Mouse (Mus musculus) c-Kit-negative CD71-positive TER-119-positive erythroid progenitor cells, embryonic 14.5 days (primary cell): ENCODE results near the gene Zdhhc13.

ENCODE experiments used
- DNase-seq: peaks from one replicate; pipeline ENCODE4 v3.0.0-alpha.2; 2013; ENCODE audit warnings: low read depth, low spot score

Gene Zdhhc13

GRCm38 (mm10) chr7:48784773-48785523 lies 3.9 kb upstream of the Zdhhc13 start:
- no peak for DNase-seq

GRCm38 (mm10) chr7:48788348-48788747 lies 455 bp upstream of the Zdhhc13 start:
- no peak for DNase-seq

GRCm38 (mm10) chr7:48790117-48790516 lies 1.3 kb downstream of the Zdhhc13 start:
- no peak for DNase-seq

- DNase-seq: no peak
These were observed 2.6 kb downstream of the Zdhhc13 start for GRCm38 (mm10) chr7:48791412-48791811.

DNA sequence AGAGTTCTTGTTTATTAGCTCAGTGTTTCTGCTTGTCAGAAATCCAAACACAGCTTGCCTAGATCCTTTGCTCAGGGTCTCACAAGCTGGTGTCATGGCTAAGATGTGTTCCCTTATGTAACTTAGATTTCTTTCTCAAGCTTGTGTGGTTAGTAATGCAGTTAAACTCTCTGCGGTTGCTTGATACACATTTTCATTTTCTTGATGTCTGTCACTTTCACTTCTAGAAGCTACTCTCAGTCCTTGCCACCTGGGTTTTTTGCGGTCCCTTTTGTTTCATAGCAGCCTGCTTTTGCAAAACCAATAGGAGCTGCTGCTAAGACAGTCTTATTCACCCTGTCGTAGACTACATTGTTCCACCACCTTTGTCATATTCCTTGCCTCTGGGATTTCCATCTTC lies 6.3 kb downstream of the Zdhhc13 start:
- DNase-seq: no peak

GRCm38 (mm10) chr7:48803381-48803780 lies 14.6 kb downstream of the Zdhhc13 start:
- no peak for DNase-seq

DNA sequence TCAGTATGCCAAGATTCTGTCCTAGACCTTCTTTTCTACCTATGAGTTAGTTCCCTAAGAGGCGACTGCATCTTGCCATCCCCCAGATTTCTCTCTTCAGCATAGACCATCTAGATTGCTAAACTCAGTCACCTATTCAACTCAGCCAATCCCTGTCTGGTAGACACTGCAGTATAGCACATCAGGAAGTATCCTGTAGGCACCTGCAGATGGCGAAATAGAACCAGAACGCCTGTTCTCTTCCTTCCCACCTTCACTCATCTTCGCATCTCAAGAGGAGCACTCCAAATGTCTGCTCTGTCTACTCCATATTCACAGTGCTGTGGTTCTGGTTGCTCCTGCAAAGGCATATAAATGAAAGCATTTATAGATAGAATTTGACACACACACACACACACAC lies 17.8 kb downstream of the Zdhhc13 start:
- no peak for DNase-seq

- no peak for DNase-seq
These were observed 21.8 kb downstream of the Zdhhc13 start for GRCm38 (mm10) chr7:48810652-48811051.

DNA sequence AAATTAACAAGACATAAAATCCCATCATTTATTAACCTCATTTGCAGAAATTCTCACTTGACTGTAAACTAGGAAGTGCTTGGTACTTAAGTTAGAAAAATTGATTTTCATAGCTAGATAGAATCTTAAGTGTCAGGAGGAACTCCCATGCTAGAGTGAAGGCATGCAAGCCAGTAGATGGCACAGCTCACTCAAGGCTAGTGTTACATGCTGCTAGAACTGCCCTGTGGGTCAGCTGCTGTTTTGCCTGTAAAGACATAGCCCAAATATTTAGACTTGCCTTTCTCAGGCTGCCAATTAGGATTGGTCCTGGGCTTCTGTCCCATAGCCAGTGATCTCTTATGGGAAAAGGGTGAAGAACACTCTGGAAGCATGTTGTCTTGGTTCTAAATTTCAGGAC lies 23.6 kb downstream of the Zdhhc13 start:
- DNase-seq: no peak

DNA sequence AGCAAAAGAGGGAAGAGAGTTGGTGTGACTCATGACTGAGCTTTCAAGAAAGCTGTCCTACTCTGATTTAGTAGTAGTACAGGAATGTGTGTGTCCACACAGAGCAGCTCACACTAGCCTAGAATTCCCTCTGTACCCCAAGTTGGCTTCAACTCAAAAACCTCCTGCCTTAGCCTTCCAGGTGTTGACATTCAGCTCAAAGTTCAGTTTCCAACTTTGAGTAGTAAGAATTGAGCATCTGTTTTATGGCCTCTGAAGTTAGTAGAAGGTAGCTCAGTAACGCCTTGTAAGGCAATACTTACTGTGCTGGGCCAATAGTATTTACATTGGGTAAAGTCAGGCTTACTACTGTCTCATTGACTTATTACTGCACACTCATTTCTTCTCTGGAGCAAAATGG lies 24.8 kb downstream of the Zdhhc13 start:
- DNase-seq: no peak

GRCm38 (mm10) chr7:48821654-48822053 lies 32.9 kb downstream of the Zdhhc13 start:
- DNase-seq: no peak

DNA sequence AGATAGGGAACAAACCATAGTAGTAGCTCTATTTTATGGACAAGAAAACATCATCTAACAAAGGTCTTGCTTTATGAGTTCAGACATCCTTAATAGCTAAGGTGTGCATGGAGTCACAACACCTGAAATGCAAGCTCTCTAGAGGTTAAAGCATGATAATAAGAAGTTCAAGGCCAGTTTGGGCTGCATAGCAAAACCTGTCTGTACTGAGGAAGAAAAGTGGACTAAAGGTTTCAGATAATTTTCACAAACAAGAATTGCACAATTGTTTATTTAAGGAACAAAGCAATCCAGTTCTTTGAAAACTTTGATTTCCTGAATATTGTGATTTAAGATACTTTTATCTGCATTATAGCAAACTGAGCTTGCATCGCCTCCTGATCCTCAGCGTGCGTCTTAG lies 34.8 kb downstream of the Zdhhc13 start:
- DNase-seq: no peak

GRCm38 (mm10) chr7:48824671-48825070 lies 35.9 kb downstream of the Zdhhc13 start:
- DNase-seq: no peak

DNA sequence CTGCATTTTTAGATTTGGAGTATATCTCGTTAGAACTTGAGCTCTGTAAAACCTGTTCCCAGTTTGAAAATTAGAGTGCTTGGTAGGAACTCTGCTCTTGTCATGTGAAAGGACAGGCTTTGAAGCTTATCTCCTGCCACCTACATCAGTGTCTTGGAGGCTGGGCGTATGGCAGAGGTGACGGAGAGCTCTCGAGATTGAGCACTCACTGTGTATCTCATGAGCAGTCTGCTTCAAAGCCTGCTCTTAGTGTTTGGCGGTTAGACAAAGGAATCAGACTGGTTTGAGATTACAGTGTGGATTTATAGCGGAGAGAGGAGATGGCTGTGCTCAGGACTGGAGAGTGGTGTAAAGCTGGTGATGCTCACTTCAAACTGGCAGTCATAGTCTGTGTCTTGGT lies 36.4 kb downstream of the Zdhhc13 start:
- no peak for DNase-seq

GRCm38 (mm10) chr7:48829177-48829910 lies 40.5 kb downstream of the Zdhhc13 start:
- no peak for DNase-seq

GRCm38 (mm10) chr7:48830395-48830794 lies 41.6 kb downstream of the Zdhhc13 start:
- DNase-seq: no peak

GRCm38 (mm10) chr7:48832735-48833134 lies 43.9 kb downstream of the Zdhhc13 start:
- DNase-seq: no peak

GRCm38 (mm10) chr7:48834371-48834970 lies 45.7 kb downstream of the Zdhhc13 start:
- DNase-seq: no peak

- DNase-seq: no peak
These were observed 46.3 kb downstream of the Zdhhc13 start for GRCm38 (mm10) chr7:48834989-48835626.

GRCm38 (mm10) chr7:48836949-48837348 lies 48.1 kb downstream of the Zdhhc13 start:
- no peak for DNase-seq

DNA sequence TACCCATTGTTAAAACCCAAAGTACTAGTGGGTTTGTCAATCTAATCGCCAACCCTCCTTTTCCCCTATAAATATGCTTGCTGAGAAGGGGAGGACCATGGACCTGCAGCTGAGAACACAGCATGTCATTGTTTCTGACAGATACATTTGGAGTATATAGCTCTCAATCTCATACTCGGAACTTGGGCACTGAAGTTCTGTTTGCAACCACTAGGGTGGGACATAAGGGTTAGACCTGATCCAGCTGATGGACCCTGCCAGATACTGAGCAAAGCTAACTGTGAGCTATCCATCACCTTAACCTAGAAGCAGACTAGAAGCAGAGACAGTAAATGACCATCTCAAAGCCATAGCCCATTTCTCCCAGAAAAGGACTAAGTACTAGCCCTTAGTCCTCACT lies 49.6 kb downstream of the Zdhhc13 start:
- DNase-seq: no peak

DNA sequence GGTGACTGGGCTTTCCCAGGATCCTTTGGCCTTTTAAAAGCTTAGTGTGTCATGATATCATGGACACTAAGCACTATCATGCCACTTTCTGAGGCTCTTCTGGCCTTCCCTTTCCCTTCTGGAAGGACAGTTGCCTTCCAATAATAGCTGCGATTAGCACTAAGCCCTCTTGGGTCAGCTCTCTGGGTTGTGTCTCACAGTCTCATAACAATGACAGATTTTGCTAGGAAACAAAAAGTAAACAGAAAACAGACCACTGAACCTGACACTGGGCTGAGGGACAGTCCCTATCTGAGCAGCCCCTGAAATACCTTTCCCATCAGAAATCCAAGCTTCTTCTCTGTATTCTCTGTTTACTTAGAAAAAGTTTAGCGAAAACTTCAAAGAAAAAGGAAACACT lies 51.7 kb downstream of the Zdhhc13 start:
- no peak for DNase-seq
